Mouse (Mus musculus): ENCODE results near the gene Ltc4s. TPM values are rescaled to one million over a fixed set of nuclear protein-coding genes. Genes with fewer than 3 reads are reported as not detected.

Gene Ltc4s
- polyA plus RNA-seq, 1 experiment from 2014 or later: 2.9 TPM

DNA sequence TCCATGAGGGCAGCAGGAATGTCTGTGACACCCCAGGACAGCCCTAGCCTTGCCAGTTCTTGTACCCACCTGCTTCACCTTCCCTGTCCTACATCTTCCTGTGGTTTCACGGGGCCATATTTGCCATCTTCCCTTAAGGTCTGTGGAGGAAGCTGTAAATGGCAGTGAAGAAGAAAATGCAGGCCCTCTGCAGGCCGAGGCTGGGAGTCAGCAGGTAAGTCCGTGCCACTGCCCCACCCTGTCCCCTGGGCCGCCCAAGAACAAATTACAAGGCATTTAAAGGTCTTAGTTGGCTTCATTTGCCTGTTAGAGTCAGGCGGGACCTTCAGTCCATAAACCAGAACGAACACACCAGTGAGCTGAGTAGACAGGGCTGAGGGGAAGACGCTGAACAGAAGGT lies 44.3 kb downstream of the Ltc4s start:
- ATAC-seq (ENCODE audit: low FRiP score): no peak
- Histone ChIP-seq H3K4me2 (no peak overlapping the region), H3K36me3 (peaks cover 57% of the 10 kb centered on the region), H3K27ac (replicated peaks) (no peak overlapping the region), H3K4me3 (replicated peaks) (no peak overlapping the region), H3K9me3 (replicated peaks) (no peaks in the 10 kb centered on the region), H3K27me3 (replicated peaks) (no peaks in the 10 kb centered on the region), H3K9ac (replicated peaks) (no peak overlapping the region), H3K4me1 (no peaks in the 10 kb centered on the region)
- 75% methylated on average over 7 of the region's 7 CpGs for WGBS

DNA sequence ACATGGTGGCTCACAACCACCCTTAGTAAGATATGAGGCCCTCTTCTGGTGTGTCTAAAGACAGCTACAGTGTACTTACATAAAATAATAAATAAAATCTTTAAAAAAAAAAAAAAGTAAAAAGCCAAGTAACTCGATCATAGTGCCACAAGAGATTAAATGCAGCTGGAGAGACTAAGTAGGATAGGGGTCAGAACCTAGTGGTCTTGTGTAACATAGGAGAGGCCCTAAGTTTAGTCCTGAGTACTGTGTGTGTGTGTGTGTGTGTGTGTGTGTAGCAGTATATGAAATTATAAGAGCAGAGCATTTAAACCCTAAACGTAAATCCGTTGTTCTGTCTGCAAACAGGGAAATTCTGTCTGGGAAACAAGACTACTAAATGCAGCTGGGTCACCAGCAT lies 46.1 kb downstream of the Ltc4s start:
- 96% methylated on average over 3 of the region's 3 CpGs for WGBS
- ATAC-seq (ENCODE audit: low FRiP score): no peak
- Histone ChIP-seq H3K4me3 (replicated peaks) (no peak overlapping the region), H3K36me3 (peaks cover 51% of the 10 kb centered on the region), H3K27ac (replicated peaks) (no peak overlapping the region), H3K4me1 (no peaks in the 10 kb centered on the region), H3K27me3 (replicated peaks) (no peaks in the 10 kb centered on the region), H3K9ac (replicated peaks) (no peak overlapping the region), H3K4me2 (no peak overlapping the region), H3K9me3 (replicated peaks) (no peaks in the 10 kb centered on the region)

DNA sequence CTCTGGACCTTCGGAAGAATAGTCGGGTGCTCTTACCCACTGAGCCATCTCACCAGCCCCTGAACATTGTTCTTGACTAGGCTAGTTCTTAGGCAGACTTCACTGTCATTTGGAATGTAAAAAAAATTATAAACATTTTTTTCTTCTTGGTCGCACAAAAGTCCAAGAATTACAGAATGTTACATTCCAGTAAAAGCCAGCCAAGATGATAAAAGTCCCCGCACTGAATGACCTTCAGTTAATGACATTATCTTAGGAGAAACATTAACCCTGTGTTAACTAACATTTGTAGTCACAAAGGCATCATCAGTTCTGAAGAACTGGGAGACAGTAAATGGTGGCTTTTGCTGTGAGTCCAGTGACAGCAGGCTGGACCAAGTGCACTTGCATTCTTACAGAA lies 48.1 kb downstream of the Ltc4s start:
- H3K4me3 ChIP-seq (replicated peaks): no peak overlapping the region
- 85% methylated on average over 4 of the region's 4 CpGs for WGBS
- ATAC-seq (ENCODE audit: low FRiP score): no peak
- H3K4me2 ChIP-seq: no peak overlapping the region
- no peak overlapping the region for H3K27ac ChIP-seq (replicated peaks)
- H3K9ac ChIP-seq (replicated peaks): no peak overlapping the region
- H3K4me1 ChIP-seq: no peaks in the 10 kb centered on the region
- H3K36me3 ChIP-seq: peaks cover 44% of the 10 kb centered on the region; the same call in 1 of the 2 replicates
- H3K9me3 ChIP-seq (replicated peaks): no peaks in the 10 kb centered on the region
- no peaks in the 10 kb centered on the region for H3K27me3 ChIP-seq (replicated peaks)

DNA sequence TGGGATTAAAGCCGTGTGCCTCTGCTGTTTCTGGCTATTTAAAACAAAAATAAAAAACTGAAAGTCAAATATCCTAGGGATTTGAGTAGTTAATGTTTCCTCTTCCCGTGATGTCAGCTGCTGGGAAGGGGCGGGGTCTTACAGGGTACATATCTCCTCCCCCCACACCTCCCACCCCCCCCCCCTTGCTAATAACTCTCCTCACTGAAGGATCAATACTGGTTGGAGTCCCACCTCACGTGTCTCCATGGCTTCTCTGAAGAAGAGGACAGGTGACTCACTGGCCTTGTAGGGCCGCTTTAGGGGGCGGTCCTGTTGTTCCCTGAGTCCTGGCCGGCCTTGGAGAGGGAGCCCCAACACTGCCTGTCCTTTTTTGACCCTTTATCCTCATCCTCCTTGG lies 49.7 kb downstream of the Ltc4s start:
- Histone ChIP-seq H3K4me3 (replicated peaks) (no peak overlapping the region), H3K4me2 (no peak overlapping the region), H3K4me1 (no peaks in the 10 kb centered on the region), H3K36me3 (peaks cover 33% of the 10 kb centered on the region; the same call in 1 of the 2 replicates), H3K27me3 (replicated peaks) (no peaks in the 10 kb centered on the region), H3K27ac (replicated peaks) (no peak overlapping the region), H3K9me3 (replicated peaks) (no peaks in the 10 kb centered on the region), H3K9ac (replicated peaks) (no peak overlapping the region)
- ATAC-seq (ENCODE audit: low FRiP score): no peak
- WGBS: 82% methylated on average over 7 of the region's 7 CpGs

Small RNA genes lying within 50 kb of the gene (microRNA-seq; reads per million reads assigned to microRNA genes)
- 1.0 reads per million for gene Mir6919

Other genes starting within 250 kb of the Ltc4s start
- gene Rnf130, start 213.3 kb downstream of the Ltc4s start, polyA plus RNA-seq (2015; fragmentation: Nextera tagmentation; extraction: Ambion mirVana): 56.8 and 58.5 TPM in 2 replicates
- gene Tbc1d9b, start 107.2 kb downstream of the Ltc4s start, polyA plus RNA-seq (2015; fragmentation: Nextera tagmentation; extraction: Ambion mirVana): 35.9 and 41.3 TPM in 2 replicates
- gene Mrnip, start 64.2 kb downstream of the Ltc4s start, polyA plus RNA-seq (2015; fragmentation: Nextera tagmentation; extraction: Ambion mirVana): 34.2 and 36.7 TPM in 2 replicates
- 421 and 450 TPM in 2 replicates for gene Sqstm1, start 27.8 kb downstream of the Ltc4s start, polyA plus RNA-seq (2015; fragmentation: Nextera tagmentation; extraction: Ambion mirVana)
- 50.2 and 63.8 TPM in 2 replicates for gene Mgat4b, start 27.7 kb downstream of the Ltc4s start, polyA plus RNA-seq (2015; fragmentation: Nextera tagmentation; extraction: Ambion mirVana)
- 2.5 and 2.6 TPM in 2 replicates for gene Maml1, start 53.7 kb upstream of the Ltc4s start, polyA plus RNA-seq (2015; fragmentation: Nextera tagmentation; extraction: Ambion mirVana)
- 289 and 305 TPM in 2 replicates for gene Canx, start 87.1 kb upstream of the Ltc4s start, polyA plus RNA-seq (2015; fragmentation: Nextera tagmentation; extraction: Ambion mirVana)
- gene Cby3, start 115.8 kb upstream of the Ltc4s start, polyA plus RNA-seq (2015; fragmentation: Nextera tagmentation; extraction: Ambion mirVana): 0.55 and 1.8 TPM in 2 replicates
- 390 and 401 TPM in 2 replicates for gene Hnrnph1, start 138.4 kb upstream of the Ltc4s start, polyA plus RNA-seq (2015; fragmentation: Nextera tagmentation; extraction: Ambion mirVana)
- gene Rufy1, start 192.5 kb upstream of the Ltc4s start, polyA plus RNA-seq (2015; fragmentation: Nextera tagmentation; extraction: Ambion mirVana): 21.8 and 25.1 TPM in 2 replicates